Mouse (Mus musculus) liver, embryonic 14 days (tissue): ENCODE measurements around the gene Hnrnpa3. TPM values are rescaled to one million over a fixed set of nuclear protein-coding genes. Genes with fewer than 3 reads are reported as not detected.

Experiments used
- polyA plus RNA-seq: library from polyadenylated mRNA; depleted of rRNA; stranded (reverse); fragments of >200 nt; gene quantifications from 2 replicates; pipeline ENCODE4 v1.2.3, GENCODE M21; 2012; rRNA removed

The Hnrnpa3 gene
- 421 and 455 TPM in 2 replicates for polyA plus RNA-seq

DNA sequence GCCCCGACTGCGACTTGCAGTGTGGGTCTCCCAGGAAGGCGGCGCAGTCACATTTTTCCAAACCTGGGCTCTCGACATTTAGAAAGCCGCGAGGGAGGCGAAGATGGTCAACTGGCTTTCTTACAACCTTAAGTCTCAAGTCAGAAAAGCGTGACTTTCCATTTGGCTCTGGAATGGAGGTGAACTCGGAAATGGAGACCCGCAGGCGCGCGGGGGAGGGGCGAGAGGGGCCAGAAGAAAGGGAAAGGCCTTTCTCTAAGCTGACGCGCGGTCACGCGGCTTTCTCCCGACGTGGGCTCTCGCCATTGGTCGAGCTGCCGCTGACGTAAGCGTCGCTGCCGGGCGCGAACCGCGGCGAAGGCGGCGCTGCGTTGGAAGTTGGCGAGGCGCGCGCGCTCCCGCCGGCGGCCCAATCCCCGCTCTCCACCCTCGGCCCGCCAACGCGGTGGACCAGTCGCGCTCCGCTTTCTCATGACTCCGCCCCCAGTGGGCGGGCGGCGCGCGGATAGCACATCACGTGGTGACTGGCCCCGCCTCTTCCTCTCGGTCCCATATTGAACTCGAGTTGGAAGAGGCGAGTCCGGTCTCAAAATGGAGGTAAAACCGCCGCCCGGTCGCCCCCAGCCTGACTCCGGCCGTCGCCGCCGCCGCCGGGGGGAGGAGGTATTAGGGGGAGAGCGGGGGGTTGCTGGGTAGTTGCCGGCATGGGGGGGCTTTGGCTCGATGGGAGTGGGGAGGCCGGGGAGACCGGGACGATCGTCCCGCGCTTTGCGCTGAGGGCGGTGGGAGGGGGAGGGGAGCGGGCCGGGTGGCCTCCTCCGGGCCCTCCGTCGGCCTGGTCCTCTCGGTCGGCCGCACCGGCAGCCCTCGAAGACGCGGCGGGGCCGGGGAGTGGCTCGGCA is at the start of gene Hnrnpa3:
TSS of gene Hnrnpa3 (plus strand) at position 535 of the 902 bp plus-strand sequence.

DNA sequence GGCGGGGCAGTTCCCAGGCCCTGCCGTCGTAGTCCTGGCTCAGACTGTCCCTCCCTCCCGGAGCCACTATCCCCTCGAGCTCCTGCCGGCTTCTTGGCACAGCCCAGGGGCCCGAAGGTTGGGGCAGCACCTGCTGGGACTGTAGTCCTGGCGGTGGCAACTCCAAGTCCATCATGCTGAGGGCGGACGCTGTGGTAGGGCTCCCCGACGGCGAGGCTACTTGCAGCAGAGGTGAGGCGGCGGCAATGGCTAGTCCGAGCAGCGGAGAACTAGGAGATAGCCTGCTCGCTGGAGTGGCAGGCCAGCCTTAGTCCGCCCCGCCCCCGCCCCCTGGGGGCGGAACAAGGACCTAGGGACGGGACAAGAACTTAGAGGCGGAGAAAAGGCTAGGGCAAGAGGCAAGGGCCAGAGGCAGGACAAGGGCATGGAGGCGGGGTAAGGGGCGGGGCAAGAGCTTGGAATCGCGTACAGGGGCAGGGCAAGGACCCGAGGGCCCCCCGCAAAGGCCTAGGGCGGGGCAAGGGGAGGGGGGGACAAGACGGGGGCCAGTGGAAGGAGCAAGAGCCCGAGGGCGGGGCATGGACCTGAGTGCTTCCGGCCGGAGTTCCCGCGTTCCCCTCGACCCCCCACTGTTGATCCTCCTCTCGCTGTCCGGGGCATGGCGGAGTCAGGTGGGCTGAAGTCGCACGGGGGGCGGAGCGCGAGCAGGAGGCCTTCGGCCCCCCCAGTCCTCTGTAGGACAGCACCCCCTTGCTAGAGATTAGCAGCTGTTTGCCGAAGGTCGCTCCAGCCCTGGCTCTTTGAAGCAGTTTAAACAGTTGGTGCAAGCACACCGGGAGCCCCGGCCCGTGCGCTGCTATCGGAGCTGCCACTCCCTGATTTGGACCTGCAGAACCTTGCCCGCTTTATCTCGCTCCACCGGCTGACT is 45.4 kb downstream of the Hnrnpa3 start, which contains the start of gene Nfe2l2:
TSS of gene Nfe2l2 (minus strand) at position 408 of the 928 bp plus-strand sequence.

Other genes starting within 250 kb of the Hnrnpa3 start
- 27.2 and 33.8 TPM in 2 replicates for gene Nfe2l2, start 45.4 kb downstream of the Hnrnpa3 start, polyA plus RNA-seq
- 6.1 and 7.1 TPM in 2 replicates for gene Agps, start 172.9 kb downstream of the Hnrnpa3 start, polyA plus RNA-seq